Mouse (Mus musculus) limb, embryonic 14.5 days (tissue): ENCODE data around the gene Telo2. TPM values are rescaled to one million over a fixed set of nuclear protein-coding genes. Genes with fewer than 3 reads are reported as not detected.

Experiments used
- ATAC-seq: fragments of 200-750 bp; cut with Nextera tagmentation; 2 replicates; pipeline ENCODE4 v1.8.0; 2017; ENCODE audit warnings: low read depth, moderate number of reproducible peaks, moderate TSS enrichment; ENCODE audit not compliant: low FRiP score
- DNase-seq: peaks from one replicate; pipeline ENCODE4 v3.0.0-alpha.2; 2015; ENCODE audit warnings: low spot score
- H3K27ac ChIP-seq: fragments of 300-500 bp; sonication (generic); replicated peaks from 2 replicates; pipeline ENCODE4 v1.5.1; 2014; ENCODE audit warnings: low read depth, mild to moderate bottlenecking, low read length, moderate library complexity, mixed read lengths
- H3K27me3 ChIP-seq: fragments of 300-500 bp; sonication (generic); 2 replicates; pipeline ENCODE4 v1.6.1; 2014; ENCODE audit warnings: low read length, mixed read lengths; ENCODE audit not compliant: control insufficient read depth, insufficient read depth
- H3K36me3 ChIP-seq: fragments of 300-500 bp; sonication (generic); 2 replicates; pipeline ENCODE4 v1.6.1; 2014; ENCODE audit warnings: mild to moderate bottlenecking, low read length, moderate library complexity, mixed read lengths; ENCODE audit not compliant: control insufficient read depth, insufficient read depth
- H3K4me1 ChIP-seq: fragments of 300-500 bp; sonication (generic); 2 replicates; pipeline ENCODE4 v1.6.1; 2014; ENCODE audit warnings: antibody characterized with exemption, low read length, mixed read lengths; ENCODE audit not compliant: control insufficient read depth, insufficient read depth
- H3K4me2 ChIP-seq: fragments of 300-500 bp; sonication (generic); replicated peaks from 2 replicates; pipeline ENCODE4 v1.6.1; 2014; ENCODE audit warnings: low read depth, mild to moderate bottlenecking, low read length, moderate library complexity; ENCODE audit not compliant: severe bottlenecking
- H3K4me3 ChIP-seq: fragments of 300-500 bp; sonication (generic); replicated peaks from 2 replicates; pipeline ENCODE4 v1.5.1; 2014; ENCODE audit warnings: low read length
- H3K9ac ChIP-seq: fragments of 300-500 bp; sonication (generic); 2 replicates; pipeline ENCODE4 v1.6.1; 2014; ENCODE audit warnings: mild to moderate bottlenecking, low read depth, low read length, moderate library complexity; ENCODE audit not compliant: severe bottlenecking
- H3K9me3 ChIP-seq: fragments of 300-500 bp; sonication (generic); 2 replicates; pipeline ENCODE4 v1.6.1; 2016; ENCODE audit warnings: low read length; ENCODE audit not compliant: control insufficient read depth
- POLR2A ChIP-seq: fragments of 200-500 bp; IDR thresholded peaks from 2 replicates; pipeline ENCODE4 v1.8.0; 2012; ENCODE audit warnings: inconsistent platforms, mild to moderate bottlenecking, moderate library complexity, borderline replicate concordance; ENCODE audit not compliant: insufficient read depth, insufficient read length; ENCODE audit errors: extremely low read depth
- WGBS: fragments of 180-500 bp; shearing (Covaris S2); extraction: QIAGEN DNeasy Blood & Tissue Kit; methylation state at CpG from one replicate; pipeline ENCODE4 v1.1.7; 2014; 5-methylcytosine and 5-hydroxymethylcytosine counted together
- polyA plus RNA-seq, 2 experiments: library from polyadenylated mRNA; depleted of rRNA in 1 of 2; stranded (reverse) in 1 of 2; unstranded in 1 of 2; fragments of >200 nt; fragmentation: Nextera tagmentation in 1 of 2; extraction: Ambion mirVana in 1 of 2; gene quantifications; 2 replicates each; pipeline versions ENCODE4 v1.2.1 to v1.2.3; 2012 to 2014

Telo2 gene
- polyA plus RNA-seq, 2 experiments: 31.1 to 41.7 TPM

GRCm38 (mm10) chr17:25111739-25112422, 3.9 kb downstream of the Telo2 start:
- no peaks in the 10 kb centered on the region for H3K27me3 ChIP-seq
- H3K36me3 ChIP-seq: peaks cover 41% of the 10 kb centered on the region
- ATAC-seq: no peak
- no peak for TF ChIP-seq POLR2A
- no peak overlapping the region for H3K4me2 ChIP-seq
- WGBS: 81% methylated on average over 8 of the region's 8 CpGs
- peaks cover 9% of the 10 kb centered on the region for H3K4me1 ChIP-seq
- no peak overlapping the region for H3K9ac ChIP-seq
- no peaks in the 10 kb centered on the region for H3K9me3 ChIP-seq
- no peak for DNase-seq
- H3K27ac ChIP-seq: no peak overlapping the region
- H3K4me3 ChIP-seq: no peak overlapping the region

DNA sequence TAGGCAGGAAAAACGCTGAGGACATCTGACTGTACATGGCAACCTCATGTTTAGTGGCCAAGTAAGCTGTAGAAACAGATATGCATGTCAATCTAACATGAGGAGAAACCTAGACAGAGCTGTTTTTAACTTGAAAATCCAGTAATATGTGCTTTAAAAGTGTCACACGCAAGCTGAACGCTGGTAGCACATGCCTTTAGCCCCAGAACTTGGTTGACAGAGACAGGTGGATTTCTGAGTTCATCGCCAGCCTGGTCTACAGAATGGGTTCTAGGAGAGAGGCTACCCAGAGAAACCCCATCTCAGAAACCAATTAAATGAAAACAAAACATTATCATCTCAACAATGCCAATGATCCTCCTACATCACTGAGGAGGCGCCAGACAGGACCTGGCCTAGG, 4.5 kb downstream of the Telo2 start:
- ATAC-seq: no peak

GRCm38 (mm10) chr17:25110590-25110989, 5.2 kb downstream of the Telo2 start:
- TF ChIP-seq POLR2A: no peak
- ATAC-seq (no peak), DNase-seq (no peak)
- H3K36me3 ChIP-seq: peaks cover 54% of the 10 kb centered on the region
- no peak overlapping the region for H3K27ac ChIP-seq
- no peak overlapping the region for H3K4me3 ChIP-seq
- peaks cover 6% of the 10 kb centered on the region for H3K4me1 ChIP-seq
- no peak overlapping the region for H3K4me2 ChIP-seq
- H3K27me3 ChIP-seq: no peaks in the 10 kb centered on the region
- no peak overlapping the region for H3K9ac ChIP-seq
- WGBS: 89% methylated on average over 6 of the region's 6 CpGs
- H3K9me3 ChIP-seq: no peaks in the 10 kb centered on the region

More for the DNA sequence above, 4.5 kb downstream of the Telo2 start:
- Histone ChIP-seq H3K4me1 (peaks cover 8% of the 10 kb centered on the region), H3K27me3 (no peaks in the 10 kb centered on the region), H3K9ac (no peak overlapping the region), H3K27ac (no peak overlapping the region), H3K36me3 (peaks cover 48% of the 10 kb centered on the region), H3K9me3 (no peaks in the 10 kb centered on the region), H3K4me3 (no peak overlapping the region), H3K4me2 (no peak overlapping the region)
- 92% methylated on average over 5 of the region's 5 CpGs for WGBS
- no peak for TF ChIP-seq POLR2A
- no peak for DNase-seq

- Histone ChIP-seq H3K27me3 (no peaks in the 10 kb centered on the region), H3K4me1 (peaks cover under 1% of the 10 kb centered on the region), H3K27ac (no peak overlapping the region), H3K9ac (no peak overlapping the region), H3K4me3 (no peak overlapping the region), H3K36me3 (peaks cover 64% of the 10 kb centered on the region), H3K9me3 (no peaks in the 10 kb centered on the region), H3K4me2 (no peak overlapping the region)
- no peak for ATAC-seq
- DNase-seq: no peak
- TF ChIP-seq POLR2A: no peak
- WGBS: 83% methylated on average over 2 of the region's 2 CpGs
These were observed 6.2 kb downstream of the Telo2 start for GRCm38 (mm10) chr17:25109578-25109977.

DNA sequence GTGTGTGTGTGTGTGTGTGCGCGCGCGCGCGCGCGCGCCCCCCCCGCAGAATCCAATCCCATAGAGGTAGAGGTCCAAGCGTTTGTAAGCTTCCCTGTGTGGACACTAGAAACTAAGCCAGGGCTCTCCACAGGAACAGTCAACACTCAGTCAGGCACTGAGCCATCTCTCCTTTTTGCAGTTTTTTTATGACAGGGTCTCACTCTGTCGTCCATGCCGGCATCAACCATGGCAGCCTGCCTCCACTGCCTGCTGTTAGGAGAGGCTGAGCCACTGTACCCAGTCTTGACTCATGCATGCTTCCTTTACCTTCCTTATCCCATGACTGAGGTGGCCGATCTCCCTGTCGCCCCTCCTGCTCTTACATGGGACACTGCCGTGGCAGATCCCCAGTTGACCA, 8.0 kb downstream of the Telo2 start:
- no peak overlapping the region for H3K9ac ChIP-seq
- H3K27me3 ChIP-seq: no peaks in the 10 kb centered on the region
- H3K27ac ChIP-seq: no peak overlapping the region
- TF ChIP-seq POLR2A: no peak
- WGBS: 74% methylated on average over 16 of the region's 16 CpGs
- peaks cover 78% of the 10 kb centered on the region for H3K36me3 ChIP-seq
- H3K4me1 ChIP-seq: no peaks in the 10 kb centered on the region
- no peak for ATAC-seq
- no peak overlapping the region for H3K4me3 ChIP-seq
- H3K9me3 ChIP-seq: no peaks in the 10 kb centered on the region
- DNase-seq: no peak
- no peak overlapping the region for H3K4me2 ChIP-seq
